Mouse (Mus musculus) heart, embryonic 10.5 days (tissue): ENCODE measurements around the gene Git2. TPM values are rescaled to one million over a fixed set of nuclear protein-coding genes. Genes with fewer than 3 reads are reported as not detected.
A peak's percentile ranks its signal among the peaks of the same experiment; 100 is the strongest.

ENCODE experiments used
- DNase-seq: peaks from one replicate; pipeline ENCODE4 v3.0.0-alpha.2; 2017; ENCODE audit warnings: low spot score
- H3K27ac ChIP-seq: fragments of 300-500 bp; sonication (generic); 2 replicates; pipeline ENCODE4 v1.5.1; 2016; ENCODE audit warnings: mild to moderate bottlenecking
- H3K27me3 ChIP-seq: fragments of 300-500 bp; sonication (generic); 2 replicates; pipeline ENCODE4 v1.6.1; 2016; ENCODE audit warnings: mild to moderate bottlenecking; ENCODE audit not compliant: poor library complexity, insufficient read depth, severe bottlenecking
- H3K36me3 ChIP-seq: fragments of 300-500 bp; sonication (generic); 2 replicates; pipeline ENCODE4 v1.6.1; 2016; ENCODE audit warnings: mild to moderate bottlenecking, moderate library complexity
- H3K4me1 ChIP-seq: fragments of 300-500 bp; sonication (generic); 2 replicates; pipeline ENCODE4 v1.6.1; 2016; ENCODE audit warnings: mild to moderate bottlenecking
- H3K4me3 ChIP-seq: fragments of 300-500 bp; sonication (generic); 2 replicates; pipeline ENCODE4 v1.5.1; 2016; ENCODE audit warnings: mild to moderate bottlenecking, moderate library complexity
- H3K9me3 ChIP-seq: fragments of 300-500 bp; sonication (generic); 2 replicates; pipeline ENCODE4 v1.6.1; 2016; ENCODE audit warnings: mild to moderate bottlenecking, moderate library complexity
- WGBS: fragments of 180-500 bp; shearing (Covaris S2); methylation state at CpG from one replicate; pipeline ENCODE4 v1.1.7; 2016; 5-methylcytosine and 5-hydroxymethylcytosine counted together
- polyA plus RNA-seq: library from polyadenylated mRNA; unstranded; fragments of >200 nt; fragmentation: Nextera tagmentation; extraction: Ambion mirVana; gene quantifications from 2 replicates; pipeline ENCODE4 v1.2.1, GENCODE M21; 2016

Git2 gene
- polyA plus RNA-seq, 1 experiment from 2014 or later = 31.6 TPM

- WGBS = 88% methylated on average over 8 of the region's 8 CpGs
- no peak overlapping the region for H3K4me3 ChIP-seq
- no peak overlapping the region for H3K27ac ChIP-seq
- H3K4me1 ChIP-seq = peaks cover 16% of the 10 kb centered on the region; the same call in 1 of the 2 replicates
- H3K27me3 ChIP-seq = no peaks in the 10 kb centered on the region
- H3K36me3 ChIP-seq = peaks cover 87% of the 10 kb centered on the region
- H3K9me3 ChIP-seq = no peaks in the 10 kb centered on the region
- no peak for DNase-seq
These were observed 31.6 kb downstream of the Git2 start for GRCm38 (mm10) chr5:114743697-114744090.

- no peaks in the 10 kb centered on the region for H3K27me3 ChIP-seq
- H3K4me1 ChIP-seq = peaks cover 19% of the 10 kb centered on the region; the same call in 1 of the 2 replicates
- DNase-seq = no peak
- H3K27ac ChIP-seq = no peak overlapping the region
- 90% methylated on average over 13 of the region's 13 CpGs for WGBS
- peaks cover 87% of the 10 kb centered on the region for H3K36me3 ChIP-seq
- no peaks in the 10 kb centered on the region for H3K9me3 ChIP-seq
- no peak overlapping the region for H3K4me3 ChIP-seq
These were observed 32.2 kb downstream of the Git2 start for GRCm38 (mm10) chr5:114742998-114743696.

- Histone ChIP-seq H3K36me3 (peaks cover 87% of the 10 kb centered on the region), H3K27me3 (no peaks in the 10 kb centered on the region), H3K9me3 (no peaks in the 10 kb centered on the region), H3K27ac (no peak overlapping the region), H3K4me3 (no peak overlapping the region), H3K4me1 (peaks cover 19% of the 10 kb centered on the region; the same call in 1 of the 2 replicates)
- no peak for DNase-seq
- 90% methylated on average over 10 of the region's 10 CpGs for WGBS
These were observed 32.7 kb downstream of the Git2 start for GRCm38 (mm10) chr5:114742572-114742971.

GRCm38 (mm10) chr5:114740595-114740994 is 34.7 kb downstream of the Git2 start:
- H3K27me3 ChIP-seq = no peaks in the 10 kb centered on the region
- no peak overlapping the region for H3K27ac ChIP-seq
- H3K36me3 ChIP-seq = peaks cover 93% of the 10 kb centered on the region
- H3K4me1 ChIP-seq = peaks cover 19% of the 10 kb centered on the region; the same call in 1 of the 2 replicates
- DNase-seq = no peak
- 66% methylated on average over 4 of the region's 4 CpGs for WGBS
- no peaks in the 10 kb centered on the region for H3K9me3 ChIP-seq
- H3K4me3 ChIP-seq = no peak overlapping the region

GRCm38 (mm10) chr5:114738707-114739241 is 36.5 kb downstream of the Git2 start:
- DNase-seq = no peak
- WGBS = 79% methylated on average over 12 of the region's 12 CpGs
- peaks cover 88% of the 10 kb centered on the region for H3K36me3 ChIP-seq
- peaks cover 15% of the 10 kb centered on the region; the same call in 1 of the 2 replicates for H3K4me1 ChIP-seq
- H3K27me3 ChIP-seq = no peaks in the 10 kb centered on the region
- no peak overlapping the region for H3K4me3 ChIP-seq
- H3K9me3 ChIP-seq = no peaks in the 10 kb centered on the region
- 0 out of 2 replicates have a peak overlapping the region, but pooled peaks have one; percentile 7 for H3K27ac ChIP-seq

GRCm38 (mm10) chr5:114737090-114737887 is 38.0 kb downstream of the Git2 start:
- DNase-seq = no peak
- Histone ChIP-seq H3K36me3 (peaks cover 86% of the 10 kb centered on the region), H3K4me3 (no peak overlapping the region), H3K4me1 (peaks cover 14% of the 10 kb centered on the region; the same call in 1 of the 2 replicates), H3K27me3 (no peaks in the 10 kb centered on the region), H3K27ac (no peak overlapping the region), H3K9me3 (no peaks in the 10 kb centered on the region)
- WGBS = 85% methylated on average over 21 of the region's 21 CpGs

- H3K4me3 ChIP-seq = no peak overlapping the region
- H3K9me3 ChIP-seq = no peaks in the 10 kb centered on the region
- no peak for DNase-seq
- no peak overlapping the region for H3K27ac ChIP-seq
- no peaks in the 10 kb centered on the region for H3K27me3 ChIP-seq
- H3K36me3 ChIP-seq = peaks cover 90% of the 10 kb centered on the region
- WGBS = 94% methylated on average over 15 of the region's 15 CpGs
- peaks cover 5% of the 10 kb centered on the region; the same call in 1 of the 2 replicates for H3K4me1 ChIP-seq
These were observed 41.7 kb downstream of the Git2 start for GRCm38 (mm10) chr5:114733606-114734005.

- 0 out of 2 replicates have a peak, but pooled peaks cover 3% of the 10 kb centered on the region for H3K4me1 ChIP-seq
- no peaks in the 10 kb centered on the region for H3K9me3 ChIP-seq
- WGBS = 91% methylated on average over 15 of the region's 15 CpGs
- H3K27ac ChIP-seq = no peak overlapping the region
- DNase-seq = no peak
- no peak overlapping the region for H3K4me3 ChIP-seq
- peaks cover 89% of the 10 kb centered on the region for H3K36me3 ChIP-seq
- H3K27me3 ChIP-seq = no peaks in the 10 kb centered on the region
These were observed 43.3 kb downstream of the Git2 start for GRCm38 (mm10) chr5:114731969-114732368.

GRCm38 (mm10) chr5:114731498-114731897 is 43.8 kb downstream of the Git2 start:
- H3K4me1 ChIP-seq = 0 out of 2 replicates have a peak, but pooled peaks cover 3% of the 10 kb centered on the region
- no peak for DNase-seq
- H3K36me3 ChIP-seq = peaks cover 84% of the 10 kb centered on the region
- no peak overlapping the region for H3K4me3 ChIP-seq
- no peaks in the 10 kb centered on the region for H3K27me3 ChIP-seq
- 63% methylated on average over 6 of the region's 6 CpGs for WGBS
- no peak overlapping the region for H3K27ac ChIP-seq
- no peaks in the 10 kb centered on the region for H3K9me3 ChIP-seq

- Histone ChIP-seq H3K27ac (no peak overlapping the region), H3K9me3 (no peaks in the 10 kb centered on the region), H3K36me3 (peaks cover 84% of the 10 kb centered on the region), H3K4me1 (0 out of 2 replicates have a peak, but pooled peaks cover 5% of the 10 kb centered on the region), H3K27me3 (no peaks in the 10 kb centered on the region), H3K4me3 (no peak overlapping the region)
- 78% methylated on average over 10 of the region's 10 CpGs for WGBS
- no peak for DNase-seq
These were observed 45.2 kb downstream of the Git2 start for GRCm38 (mm10) chr5:114730129-114730528.

- peaks cover 79% of the 10 kb centered on the region for H3K36me3 ChIP-seq
- DNase-seq = no peak
These were observed 47.2 kb downstream of the Git2 start for GRCm38 (mm10) chr5:114728160-114728559.

GRCm38 (mm10) chr5:114722846-114723245 is 52.5 kb downstream of the Git2 start:
- Histone ChIP-seq H3K4me3 (no peak overlapping the region), H3K9me3 (peaks cover 4% of the 10 kb centered on the region; the same call in 1 of the 2 replicates), H3K27ac (no peak overlapping the region), H3K4me1 (0 out of 2 replicates have a peak, but pooled peaks cover 3% of the 10 kb centered on the region), H3K36me3 (peaks cover 83% of the 10 kb centered on the region), H3K27me3 (no peaks in the 10 kb centered on the region)
- 96% methylated on average over 13 of the region's 13 CpGs for WGBS
- no peak for DNase-seq

More at GRCm38 (mm10) chr5:114728160-114728559, 47.2 kb downstream of the Git2 start:
- peaks cover 4% of the 10 kb centered on the region; the same call in 1 of the 2 replicates for H3K9me3 ChIP-seq
- H3K27ac ChIP-seq = no peak overlapping the region
- WGBS = 83% methylated on average over 10 of the region's 10 CpGs
- no peaks in the 10 kb centered on the region for H3K27me3 ChIP-seq
- H3K4me1 ChIP-seq = 0 out of 2 replicates have a peak, but pooled peaks cover 6% of the 10 kb centered on the region
- H3K4me3 ChIP-seq = no peak overlapping the region
